Mouse (Mus musculus) ES-Bruce4 (cell line): ENCODE results near the gene Sfxn3. TPM values are rescaled to one million over a fixed set of nuclear protein-coding genes. Genes with fewer than 3 reads are reported as not detected.

Experiments
- H3K27ac ChIP-seq: 2 replicates; pipeline ENCODE4 v1.5.1; 2012; ENCODE audit warnings: low read length, inconsistent platforms; ENCODE audit not compliant: insufficient read depth
- H3K27me3 ChIP-seq: 2 replicates; pipeline ENCODE4 v1.6.1; 2012; ENCODE audit warnings: mild to moderate bottlenecking, low read length, inconsistent platforms; ENCODE audit not compliant: control insufficient read depth, poor library complexity, insufficient read depth, severe bottlenecking
- H3K36me3 ChIP-seq: 2 replicates; pipeline ENCODE4 v1.6.1; 2012; ENCODE audit warnings: inconsistent platforms, mild to moderate bottlenecking, low read length, moderate library complexity; ENCODE audit not compliant: control insufficient read depth, poor library complexity, insufficient read depth, severe bottlenecking
- H3K4me1 ChIP-seq: one replicate; pipeline ENCODE4 v1.8.1; 2011; ENCODE audit warnings: low read length; ENCODE audit not compliant: control insufficient read depth, insufficient read depth
- H3K4me3 ChIP-seq: 2 replicates; pipeline ENCODE4 v1.5.1; 2011; ENCODE audit warnings: low read depth, mild to moderate bottlenecking, low read length
- H3K9ac ChIP-seq: 2 replicates; pipeline ENCODE4 v1.6.1; 2012; ENCODE audit warnings: low read depth, mild to moderate bottlenecking, inconsistent platforms; ENCODE audit not compliant: poor library complexity, severe bottlenecking
- H3K9me3 ChIP-seq: replicated peaks from 2 replicates; pipeline ENCODE4 v1.6.1; 2012; ENCODE audit warnings: mild to moderate bottlenecking, low read length, inconsistent platforms; ENCODE audit not compliant: control insufficient read depth, poor library complexity, insufficient read depth, severe bottlenecking
- CTCF ChIP-seq: IDR thresholded peaks from one replicate; pipeline ENCODE4 v1.8.1; 2011; ENCODE audit warnings: low read depth, low read length
- EP300 ChIP-seq: IDR thresholded peaks from 2 replicates; pipeline ENCODE4 v1.6.1; 2011; ENCODE audit warnings: low read depth, low read length; ENCODE audit not compliant: insufficient read depth
- POLR2A ChIP-seq: IDR thresholded peaks from one replicate; pipeline ENCODE4 v1.8.1; 2011; ENCODE audit warnings: low read length; ENCODE audit not compliant: insufficient read depth
- polyA plus RNA-seq: library from polyadenylated mRNA; stranded (reverse); fragments of >200 nt; gene quantifications from 2 replicates; pipeline ENCODE4 v1.2.4, GENCODE M21; 2011; ENCODE audit warnings: low read depth; ENCODE audit not compliant: missing spikeins, insufficient read depth, insufficient read length

Gene Sfxn3
- polyA plus RNA-seq, 1 experiment: 15.6 TPM

DNA sequence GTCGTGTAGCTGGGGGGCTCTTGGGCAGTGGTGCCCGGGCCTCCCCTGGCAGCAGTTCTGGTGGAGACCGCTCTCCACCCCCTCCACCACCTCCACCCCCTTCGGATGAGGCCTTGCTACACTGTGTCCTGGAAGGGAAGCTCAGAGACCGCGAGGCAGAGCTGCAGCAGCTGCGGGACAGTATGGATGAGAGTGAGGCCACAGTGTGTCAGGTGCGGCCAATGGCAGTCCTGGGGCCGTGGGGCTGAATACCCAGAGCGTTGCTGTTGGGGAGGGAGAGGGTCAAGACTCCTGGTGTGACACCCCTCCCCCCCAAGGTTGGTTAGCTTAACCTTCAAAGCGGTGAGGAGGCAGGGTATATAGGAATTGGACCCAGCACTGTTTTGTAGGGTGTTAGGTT lies 23.3 kb upstream of the Sfxn3 start:
- peaks cover 15% of the 10 kb centered on the region for H3K4me1 ChIP-seq
- H3K9me3 ChIP-seq: no peaks in the 10 kb centered on the region
- 0 out of 2 replicates have a peak, but pooled peaks cover 2% of the 10 kb centered on the region for H3K36me3 ChIP-seq
- H3K27me3 ChIP-seq: no peaks in the 10 kb centered on the region
- no peak for TF ChIP-seq POLR2A
- no peak for TF ChIP-seq CTCF
- TF ChIP-seq EP300: no peak
- no peak overlapping the region for H3K4me3 ChIP-seq
- H3K27ac ChIP-seq: no peak overlapping the region
- H3K9ac ChIP-seq: no peak overlapping the region

DNA sequence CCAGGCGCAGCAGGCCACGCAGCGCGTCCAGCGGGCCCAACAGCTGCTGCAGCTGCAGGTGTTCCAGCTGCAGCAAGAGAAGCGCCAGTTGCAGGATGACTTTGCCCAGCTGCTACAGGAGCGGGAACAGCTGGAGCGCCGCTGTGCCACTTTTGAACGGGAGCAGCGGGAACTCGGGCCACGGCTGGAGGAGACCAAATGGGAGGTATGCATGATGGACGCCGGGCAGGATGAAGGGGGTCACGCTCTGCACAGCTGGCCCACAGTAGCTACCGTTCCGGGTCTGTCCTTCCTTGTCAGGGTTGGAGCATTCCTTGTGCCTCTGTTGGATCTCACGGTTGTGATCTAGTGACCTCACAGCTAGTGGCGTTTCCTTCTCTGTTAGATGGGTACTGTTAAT lies 22.5 kb upstream of the Sfxn3 start:
- no peak overlapping the region for H3K9ac ChIP-seq
- TF ChIP-seq CTCF (no peak), POLR2A (no peak), EP300 (no peak)
- H3K4me3 ChIP-seq: peak overlapping the region; percentile 15
- no peak overlapping the region for H3K27ac ChIP-seq
- peaks cover 15% of the 10 kb centered on the region for H3K4me1 ChIP-seq
- no peaks in the 10 kb centered on the region for H3K27me3 ChIP-seq
- H3K36me3 ChIP-seq: 0 out of 2 replicates have a peak, but pooled peaks cover 2% of the 10 kb centered on the region
- no peaks in the 10 kb centered on the region for H3K9me3 ChIP-seq

DNA sequence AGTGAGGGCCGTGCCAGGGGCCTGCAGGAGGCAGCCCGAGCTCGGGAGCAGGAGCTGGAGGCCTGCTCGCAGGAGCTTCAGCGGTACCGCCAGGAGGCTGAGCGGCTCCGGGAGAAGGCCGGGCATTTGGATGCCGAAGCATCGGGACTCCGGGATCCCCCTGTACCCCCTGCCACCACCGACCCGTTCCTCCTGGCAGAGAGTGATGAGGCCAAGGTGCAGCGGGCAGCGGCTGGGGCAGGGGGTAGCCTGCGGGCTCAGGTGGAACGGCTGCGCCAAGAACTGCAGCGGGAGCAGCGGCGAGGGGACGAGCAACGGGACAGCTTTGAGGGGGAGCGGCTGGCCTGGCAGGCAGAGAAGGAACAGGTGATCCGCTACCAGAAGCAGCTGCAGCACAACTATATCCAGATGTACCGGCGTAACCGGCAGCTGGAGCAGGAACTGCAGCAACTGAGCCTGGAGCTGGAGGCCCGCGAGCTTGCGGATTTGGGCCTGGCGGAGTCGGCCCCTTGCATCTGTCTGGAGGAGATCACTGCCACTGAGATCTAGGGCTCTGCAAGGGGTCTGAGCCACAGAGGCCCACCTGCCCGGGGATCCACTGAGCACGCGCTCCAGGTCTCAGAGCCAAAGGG lies 21.2 kb upstream of the Sfxn3 start:
- H3K36me3 ChIP-seq: 0 out of 2 replicates have a peak, but pooled peaks cover 2% of the 10 kb centered on the region
- H3K27me3 ChIP-seq: no peaks in the 10 kb centered on the region
- no peaks in the 10 kb centered on the region for H3K9me3 ChIP-seq
- peak overlapping the region; percentile 28 for H3K4me3 ChIP-seq
- no peak overlapping the region for H3K27ac ChIP-seq
- no peak for TF ChIP-seq POLR2A
- H3K4me1 ChIP-seq: peaks cover 15% of the 10 kb centered on the region
- H3K9ac ChIP-seq: peak overlapping the region; percentile 38

DNA sequence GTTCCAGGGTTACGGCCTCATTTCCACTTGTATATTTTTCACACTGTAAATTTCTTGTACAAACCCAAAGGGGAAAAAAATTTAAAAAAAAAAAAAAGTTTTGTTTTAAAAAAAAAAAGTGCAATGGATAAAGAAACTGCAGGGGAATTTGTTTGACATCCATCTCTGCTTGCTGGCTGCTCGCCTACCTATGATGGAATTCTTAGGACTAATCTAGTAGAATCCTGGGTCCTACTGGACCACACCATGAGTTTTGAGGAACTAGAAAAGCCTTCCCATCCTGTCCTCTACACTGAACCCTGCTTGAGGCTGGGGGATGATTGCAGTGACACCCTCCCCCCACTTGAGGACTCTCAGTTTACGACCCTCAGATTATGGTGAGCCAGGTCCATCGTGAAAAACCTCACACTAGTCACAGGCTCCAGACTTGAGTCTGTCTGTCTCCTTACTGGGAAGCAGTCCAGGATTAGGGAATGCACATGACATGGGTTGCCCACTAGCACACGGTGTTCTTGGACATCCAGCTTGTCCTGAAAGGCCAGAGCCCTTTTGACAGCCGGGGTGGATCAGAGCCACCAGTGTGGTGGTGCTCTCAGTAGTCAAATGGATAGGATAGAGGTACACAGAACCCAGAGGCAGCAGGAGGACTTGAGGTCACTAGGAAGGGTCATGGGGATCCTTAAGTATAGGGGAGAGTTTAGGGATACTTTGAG lies 20.2 kb upstream of the Sfxn3 start:
- Histone ChIP-seq H3K27me3 (no peaks in the 10 kb centered on the region), H3K9me3 (no peaks in the 10 kb centered on the region), H3K4me3 (no peak overlapping the region), H3K9ac (no peak overlapping the region), H3K36me3 (no peaks in the 10 kb centered on the region), H3K27ac (no peak overlapping the region), H3K4me1 (peaks cover 15% of the 10 kb centered on the region)
- no peak for TF ChIP-seq POLR2A
- TF ChIP-seq CTCF: no peak
- no peak for TF ChIP-seq EP300

DNA sequence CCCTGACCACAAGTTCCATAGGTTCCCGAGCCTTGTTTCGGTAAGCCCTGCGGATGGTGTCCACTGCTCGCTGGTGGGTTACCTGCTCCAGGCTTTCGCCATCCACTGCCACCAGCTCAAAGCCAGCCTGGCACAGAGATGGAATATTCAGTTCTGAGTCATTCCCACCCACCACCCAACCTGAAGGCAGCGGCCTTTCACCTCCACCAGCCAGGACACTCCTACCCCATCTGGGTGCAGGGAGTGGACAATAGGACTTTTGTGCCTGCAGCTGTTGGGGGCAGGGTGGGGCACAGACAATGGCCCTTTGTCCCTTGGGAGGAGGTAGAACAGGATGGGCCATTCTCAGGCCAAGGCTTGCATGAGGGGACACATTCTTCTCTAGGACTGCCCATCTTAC lies 19.5 kb upstream of the Sfxn3 start:
- Histone ChIP-seq H3K27ac (no peak overlapping the region), H3K9me3 (no peaks in the 10 kb centered on the region), H3K36me3 (no peaks in the 10 kb centered on the region), H3K9ac (no peak overlapping the region), H3K27me3 (no peaks in the 10 kb centered on the region), H3K4me1 (peaks cover 15% of the 10 kb centered on the region), H3K4me3 (no peak overlapping the region)
- TF ChIP-seq EP300 (peak; percentile 95), CTCF (no peak)

DNA sequence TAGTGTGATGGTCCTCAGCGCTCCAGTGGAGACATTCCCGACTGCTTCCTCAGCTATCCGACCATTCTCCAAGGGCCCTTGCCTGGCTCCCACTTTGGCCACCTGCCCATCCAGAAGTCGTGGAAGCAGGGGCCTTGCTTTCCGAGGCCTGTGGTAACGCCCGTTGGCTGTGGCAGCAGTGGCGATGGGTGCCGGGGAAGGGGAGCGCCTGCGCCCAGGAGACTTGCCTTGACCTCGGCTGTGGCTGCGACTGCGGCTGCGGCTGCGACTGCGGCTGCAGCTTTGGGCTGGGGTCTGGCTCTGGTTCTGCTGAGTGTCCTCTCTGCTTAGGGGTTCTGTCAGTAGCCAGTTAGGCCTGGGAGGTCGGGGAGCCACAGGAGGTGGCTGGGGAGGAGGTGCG lies 18.6 kb upstream of the Sfxn3 start:
- no peak for TF ChIP-seq EP300
- Histone ChIP-seq H3K27ac (no peak overlapping the region), H3K9me3 (no peaks in the 10 kb centered on the region), H3K4me1 (peaks cover 15% of the 10 kb centered on the region), H3K4me3 (peak overlapping the region; percentile 13), H3K27me3 (no peaks in the 10 kb centered on the region), H3K9ac (peak overlapping the region; percentile 32; the same call in 1 of the 2 replicates), H3K36me3 (no peaks in the 10 kb centered on the region)
